Mouse (Mus musculus) brain, embryonic 14.5 days (tissue): ENCODE measurements around the gene Nudt6.

ENCODE experiments used
- CTCF ChIP-seq: fragments of 200-500 bp; IDR thresholded peaks from 2 replicates; pipeline ENCODE4 v1.5.1; 2012; ENCODE audit warnings: inconsistent platforms, mild to moderate bottlenecking, moderate library complexity, borderline replicate concordance; ENCODE audit not compliant: insufficient read depth, insufficient read length; ENCODE audit errors: extremely low read depth
- POLR2A ChIP-seq: fragments of 200-500 bp; IDR thresholded peaks from 2 replicates; pipeline ENCODE4 v1.6.1; 2012; ENCODE audit warnings: mild to moderate bottlenecking, inconsistent platforms, borderline replicate concordance; ENCODE audit not compliant: poor library complexity, insufficient read depth, insufficient read length, severe bottlenecking; ENCODE audit errors: extremely low read depth

DNA sequence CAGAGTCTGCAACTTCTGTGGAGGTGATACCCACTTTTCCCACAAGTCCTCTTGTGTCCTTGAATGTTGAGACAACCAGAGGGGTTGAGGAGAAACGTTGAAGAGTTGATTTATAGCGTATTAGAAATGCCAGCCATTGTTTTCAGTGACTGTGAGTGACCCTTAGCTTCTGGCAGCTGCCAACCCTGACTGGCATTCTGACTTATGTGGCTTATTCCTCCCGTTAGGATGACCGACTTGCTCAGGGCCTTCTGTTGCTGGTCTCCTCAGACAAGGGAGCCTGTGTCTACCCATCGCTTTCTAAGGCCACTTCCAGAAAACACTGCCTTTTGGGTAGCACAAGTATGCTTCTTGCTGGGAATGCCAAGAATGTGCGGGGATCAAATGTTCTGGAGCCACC is 38.6 kb downstream of the Nudt6 start:
- TF ChIP-seq POLR2A (no peak), CTCF (no peak)
